Mouse (Mus musculus): ENCODE results near the gene Coq10b. TPM values are rescaled to one million over a fixed set of nuclear protein-coding genes. Genes with fewer than 3 reads are reported as not detected.
"Not testable (repeated sequence)": the region's sequence is repeated elsewhere in the genome, so short reads cannot be mapped to it uniquely, and the experiment has no call there.

Coq10b gene
- total and polyA plus RNA-seq, 2 experiments: 6.3 to 63.2 TPM

DNA sequence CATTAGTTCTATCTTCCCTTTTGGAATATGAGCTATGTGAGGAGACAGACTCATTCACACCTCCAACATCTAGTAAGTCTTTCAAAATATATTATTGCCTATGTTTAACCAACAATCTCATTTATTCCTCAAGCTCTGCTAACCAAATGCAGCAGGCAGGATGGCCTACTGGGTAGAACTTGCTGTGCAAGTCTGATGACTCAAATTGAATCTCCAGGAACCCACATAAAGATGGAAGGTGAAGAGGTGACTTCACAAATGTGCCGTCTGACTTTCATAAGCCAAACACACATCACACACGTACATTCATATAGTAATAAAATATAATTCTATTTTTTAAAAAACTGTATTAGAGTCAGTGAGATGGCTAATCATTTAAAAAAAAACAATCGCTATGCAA, 899 bp upstream of the Coq10b start:
- WGBS: 81% methylated on average over 3 of the region's 3 CpGs
- TF ChIP-seq POLR2A (IDR thresholded peaks at IDR 0.05; ENCODE audit: extremely low read depth, insufficient read depth, low read length) (no peak), CTCF (IDR thresholded peaks at IDR 0.05; ENCODE audit: low read depth, low read length) (no peak)
- peaks cover 13% of the 10 kb centered on the region for H3K4me1 ChIP-seq (ENCODE audit: control insufficient read depth, insufficient read depth, low read length)
- H3K79me2 ChIP-seq (ENCODE audit: control insufficient read depth, insufficient read depth, low read length): peaks cover 23% of the 10 kb centered on the region; the same call in 1 of the 2 replicates
- H3K36me3 ChIP-seq (ENCODE audit: control insufficient read depth, insufficient read depth, low read length): peaks cover 14% of the 10 kb centered on the region; the same call in 1 of the 2 replicates
- H3K27me3 ChIP-seq (ENCODE audit: control insufficient read depth, insufficient read depth, low read length): no peaks in the 10 kb centered on the region
- no peak overlapping the region for H3K4me3 ChIP-seq (ENCODE audit: insufficient read depth, low read depth, low read length)
- no peak for DNase-seq (ENCODE audit: extremely low read depth, low read depth, low spot score)
- peak overlapping the region; percentile 79 for H3K27ac ChIP-seq (replicated peaks; ENCODE audit: insufficient read depth, low read depth, low read length)
- no peak overlapping the region; the same call in 1 of the 2 replicates for H3K9ac ChIP-seq (ENCODE audit: low read depth, low read length)

DNA sequence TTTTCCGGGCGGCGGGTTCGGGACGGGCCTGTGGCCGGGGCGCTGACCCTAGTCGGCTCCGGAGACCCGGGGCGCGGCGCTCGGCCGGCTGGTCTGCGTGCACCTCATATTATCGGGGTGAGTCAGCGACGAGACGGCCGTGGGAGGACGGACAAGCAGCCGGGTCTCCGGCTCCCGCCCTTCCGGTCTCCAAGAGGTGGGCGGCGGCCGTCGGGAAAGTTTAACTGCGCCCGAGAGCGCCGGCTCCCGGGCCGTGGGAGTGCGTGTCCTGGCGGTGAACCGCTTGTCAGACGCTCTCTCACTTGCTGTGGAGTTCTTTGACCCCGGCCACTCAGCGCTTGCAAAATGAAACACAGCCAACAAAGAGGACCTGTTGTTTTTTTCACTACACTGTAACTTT, 435 bp downstream of the Coq10b start:
- Histone ChIP-seq H3K36me3 (ENCODE audit: control insufficient read depth, insufficient read depth, low read length) (peaks cover 14% of the 10 kb centered on the region; the same call in 1 of the 2 replicates), H3K79me2 (ENCODE audit: control insufficient read depth, insufficient read depth, low read length) (peaks cover 24% of the 10 kb centered on the region; the same call in 1 of the 2 replicates), H3K4me1 (ENCODE audit: control insufficient read depth, insufficient read depth, low read length) (peaks cover 21% of the 10 kb centered on the region), H3K9ac (ENCODE audit: low read depth, low read length) (peak overlapping the region; percentile 92), H3K27me3 (ENCODE audit: control insufficient read depth, insufficient read depth, low read length) (no peaks in the 10 kb centered on the region), H3K4me3 (ENCODE audit: insufficient read depth, low read depth, low read length) (peak overlapping the region; percentile 81), H3K27ac (replicated peaks; ENCODE audit: insufficient read depth, low read depth, low read length) (peak overlapping the region; percentile 97)
- DNase-seq (ENCODE audit: extremely low read depth, low read depth, low spot score): peak; percentile 88
- TF ChIP-seq CTCF (IDR thresholded peaks at IDR 0.05; ENCODE audit: low read depth, low read length) (no peak), POLR2A (IDR thresholded peaks at IDR 0.05; ENCODE audit: extremely low read depth, insufficient read depth, low read length) (no peak)
- under 1% methylated on average over 42 of the region's 42 CpGs for WGBS

DNA sequence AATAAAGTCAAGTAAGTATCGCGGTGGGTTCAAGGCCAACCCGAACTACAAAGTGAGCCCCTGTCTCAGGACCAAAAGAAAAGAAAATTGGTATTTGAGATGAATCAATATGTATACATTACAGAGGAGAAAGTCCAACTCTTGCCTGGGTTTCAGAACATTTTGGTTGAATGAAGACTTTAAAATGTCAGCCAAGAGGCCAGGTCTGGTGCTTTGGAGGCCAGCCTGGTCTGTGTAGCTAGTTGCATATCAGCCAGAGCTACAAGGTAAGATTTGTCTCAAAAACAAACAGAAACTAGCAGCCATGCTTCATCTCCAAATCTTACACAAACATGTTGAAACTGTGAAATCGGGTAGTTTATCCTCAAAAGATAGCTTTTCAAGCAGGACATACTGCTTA, 1.0 kb downstream of the Coq10b start:
- Histone ChIP-seq H3K4me3 (ENCODE audit: insufficient read depth, low read depth, low read length) (peak overlapping the region; percentile 81), H3K36me3 (ENCODE audit: control insufficient read depth, insufficient read depth, low read length) (peaks cover 14% of the 10 kb centered on the region; the same call in 1 of the 2 replicates), H3K27ac (replicated peaks; ENCODE audit: insufficient read depth, low read depth, low read length) (peak overlapping the region; percentile 97), H3K4me1 (ENCODE audit: control insufficient read depth, insufficient read depth, low read length) (peaks cover 25% of the 10 kb centered on the region), H3K9ac (ENCODE audit: low read depth, low read length) (peak overlapping the region; percentile 92), H3K27me3 (ENCODE audit: control insufficient read depth, insufficient read depth, low read length) (no peaks in the 10 kb centered on the region), H3K79me2 (ENCODE audit: control insufficient read depth, insufficient read depth, low read length) (peaks cover 26% of the 10 kb centered on the region; the same call in 1 of the 2 replicates)
- peak; percentile 61 for DNase-seq (ENCODE audit: extremely low read depth, low read depth, low spot score)
- TF ChIP-seq CTCF (IDR thresholded peaks at IDR 0.05; ENCODE audit: low read depth, low read length) (no peak), POLR2A (IDR thresholded peaks at IDR 0.05; ENCODE audit: extremely low read depth, insufficient read depth, low read length) (no peak)
- 17% methylated on average over 4 of the region's 4 CpGs for WGBS

GRCm38 (mm10) chr1:55055322-55056115, 2.9 kb downstream of the Coq10b start:
- H3K4me1 ChIP-seq (ENCODE audit: control insufficient read depth, insufficient read depth, low read length): peaks cover 36% of the 10 kb centered on the region
- TF ChIP-seq POLR2A (IDR thresholded peaks at IDR 0.05; ENCODE audit: extremely low read depth, insufficient read depth, low read length) (no peak), CTCF (IDR thresholded peaks at IDR 0.05; ENCODE audit: low read depth, low read length) (no peak)
- WGBS: 77% methylated on average over 5 of the region's 5 CpGs

GRCm38 (mm10) chr1:55058383-55058782, 5.8 kb downstream of the Coq10b start:
- not testable (repeated sequence) for DNase-seq (ENCODE audit: extremely low read depth, low read depth, low spot score)
- H3K4me1 ChIP-seq (ENCODE audit: control insufficient read depth, insufficient read depth, low read length): peaks cover 34% of the 10 kb centered on the region
- 86% methylated on average over 2 of the region's 3 CpGs for WGBS

More at GRCm38 (mm10) chr1:55055322-55056115, 2.9 kb downstream of the Coq10b start:
- Histone ChIP-seq H3K79me2 (ENCODE audit: control insufficient read depth, insufficient read depth, low read length) (peaks cover 38% of the 10 kb centered on the region), H3K36me3 (ENCODE audit: control insufficient read depth, insufficient read depth, low read length) (peaks cover 19% of the 10 kb centered on the region), H3K9ac (ENCODE audit: low read depth, low read length) (no peak overlapping the region), H3K4me3 (ENCODE audit: insufficient read depth, low read depth, low read length) (no peak overlapping the region), H3K27me3 (ENCODE audit: control insufficient read depth, insufficient read depth, low read length) (no peaks in the 10 kb centered on the region), H3K27ac (replicated peaks; ENCODE audit: insufficient read depth, low read depth, low read length) (no peak overlapping the region)
- DNase-seq (ENCODE audit: extremely low read depth, low read depth, low spot score): no peak

GRCm38 (mm10) chr1:55061099-55061498, 8.5 kb downstream of the Coq10b start:
- Histone ChIP-seq H3K9ac (ENCODE audit: low read depth, low read length) (no peak overlapping the region), H3K27ac (replicated peaks; ENCODE audit: insufficient read depth, low read depth, low read length) (no peak overlapping the region), H3K36me3 (ENCODE audit: control insufficient read depth, insufficient read depth, low read length) (peaks cover 55% of the 10 kb centered on the region), H3K4me3 (ENCODE audit: insufficient read depth, low read depth, low read length) (no peak overlapping the region), H3K27me3 (ENCODE audit: control insufficient read depth, insufficient read depth, low read length) (no peaks in the 10 kb centered on the region), H3K4me1 (ENCODE audit: control insufficient read depth, insufficient read depth, low read length) (peaks cover 24% of the 10 kb centered on the region), H3K79me2 (ENCODE audit: control insufficient read depth, insufficient read depth, low read length) (peaks cover 34% of the 10 kb centered on the region)
- no peak for DNase-seq (ENCODE audit: extremely low read depth, low read depth, low spot score)
- 92% methylated on average over 5 of the region's 5 CpGs for WGBS
- TF ChIP-seq CTCF (IDR thresholded peaks at IDR 0.05; ENCODE audit: low read depth, low read length) (no peak), POLR2A (IDR thresholded peaks at IDR 0.05; ENCODE audit: extremely low read depth, insufficient read depth, low read length) (no peak)

More at GRCm38 (mm10) chr1:55058383-55058782, 5.8 kb downstream of the Coq10b start:
- H3K27me3 ChIP-seq (ENCODE audit: control insufficient read depth, insufficient read depth, low read length); H3K27ac ChIP-seq (replicated peaks; ENCODE audit: insufficient read depth, low read depth, low read length); H3K4me3 ChIP-seq (ENCODE audit: insufficient read depth, low read depth, low read length); H3K9ac ChIP-seq (ENCODE audit: low read depth, low read length): not testable (repeated sequence)
- Histone ChIP-seq H3K36me3 (ENCODE audit: control insufficient read depth, insufficient read depth, low read length) (peaks cover 42% of the 10 kb centered on the region), H3K79me2 (ENCODE audit: control insufficient read depth, insufficient read depth, low read length) (peaks cover 52% of the 10 kb centered on the region)

Measured in liver, adult 2 months (tissue).